Mouse (Mus musculus): ENCODE measurements around the gene Wdr18.

Wdr18 gene

DNA sequence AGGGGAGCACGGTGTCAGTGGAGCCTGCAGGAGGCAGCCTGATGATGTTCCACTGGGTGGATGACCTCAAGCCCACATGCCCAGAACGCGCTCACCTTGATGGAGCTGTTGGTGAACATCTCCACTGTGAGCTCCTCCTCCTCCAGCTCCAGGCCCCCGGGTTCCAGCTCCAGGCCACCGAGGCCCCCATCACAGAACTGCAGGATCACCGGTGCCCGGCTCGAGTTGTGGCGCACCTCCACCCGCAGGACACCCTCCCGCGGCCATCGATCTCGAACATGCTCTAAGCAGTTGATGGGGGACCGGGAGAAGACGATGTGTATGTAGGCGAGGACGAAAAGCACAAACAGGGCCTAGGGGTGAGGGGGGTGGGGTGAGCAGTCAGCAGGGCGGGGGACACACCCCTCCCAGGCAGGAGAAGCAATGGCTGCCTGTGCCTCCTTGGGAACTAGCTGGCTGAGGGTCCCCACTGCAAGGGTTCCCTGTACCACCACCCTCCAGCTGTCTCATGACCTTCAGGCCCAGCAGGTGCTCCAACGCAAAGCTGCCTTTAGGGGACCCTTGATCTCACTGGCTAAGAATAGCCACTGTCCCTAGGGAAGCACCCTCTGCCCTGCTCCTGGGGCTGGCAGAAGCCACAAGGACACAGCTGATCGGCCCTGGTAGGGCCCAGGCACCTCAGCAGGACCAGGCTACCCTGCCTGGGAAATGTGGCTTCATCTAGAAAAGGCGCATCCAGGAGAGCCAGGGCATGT is 19.6 kb downstream of the Wdr18 start:
- no peak for DNase-seq

DNA sequence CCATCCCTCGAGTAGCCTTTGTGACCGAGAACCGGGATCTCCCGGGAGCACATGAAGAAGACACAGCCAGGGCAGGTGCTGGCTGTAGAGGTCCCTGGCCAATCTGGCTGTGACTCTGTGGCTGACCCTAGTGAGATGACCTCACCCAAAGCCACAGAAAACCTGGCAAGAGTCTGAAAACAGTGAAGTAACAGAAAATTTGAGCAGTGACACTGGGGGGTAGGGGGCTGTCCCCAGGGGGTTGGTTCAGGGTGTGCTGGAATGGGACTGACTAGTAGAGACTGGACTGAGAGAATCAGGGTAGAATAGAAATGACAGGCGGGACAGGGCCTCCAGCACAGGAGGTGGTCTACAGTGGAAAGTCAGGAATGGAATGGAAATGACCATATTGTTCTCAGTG is 23.3 kb downstream of the Wdr18 start:
- DNase-seq: no peak

DNA sequence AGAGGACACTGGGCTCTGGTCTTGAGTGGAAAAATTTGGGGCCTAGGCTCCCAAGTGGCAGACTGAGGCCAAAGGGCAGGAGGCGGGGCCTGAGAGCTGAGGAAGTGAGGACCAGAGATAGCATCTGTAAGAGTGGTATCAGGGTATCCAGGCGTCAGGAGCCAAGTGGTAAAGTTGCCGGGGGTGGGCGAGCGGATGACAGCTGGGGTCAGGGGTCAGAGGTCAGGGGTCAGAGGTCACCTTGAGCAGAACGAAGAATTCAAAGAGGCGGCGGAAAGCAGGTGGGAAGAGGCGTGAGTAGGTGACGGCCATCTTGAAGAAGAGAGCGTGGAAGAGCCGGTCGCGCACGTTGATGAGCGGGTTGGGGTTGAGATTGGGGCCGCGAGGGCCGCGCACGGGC is 23.7 kb downstream of the Wdr18 start:
- DNase-seq: peak; percentile 90

DNA sequence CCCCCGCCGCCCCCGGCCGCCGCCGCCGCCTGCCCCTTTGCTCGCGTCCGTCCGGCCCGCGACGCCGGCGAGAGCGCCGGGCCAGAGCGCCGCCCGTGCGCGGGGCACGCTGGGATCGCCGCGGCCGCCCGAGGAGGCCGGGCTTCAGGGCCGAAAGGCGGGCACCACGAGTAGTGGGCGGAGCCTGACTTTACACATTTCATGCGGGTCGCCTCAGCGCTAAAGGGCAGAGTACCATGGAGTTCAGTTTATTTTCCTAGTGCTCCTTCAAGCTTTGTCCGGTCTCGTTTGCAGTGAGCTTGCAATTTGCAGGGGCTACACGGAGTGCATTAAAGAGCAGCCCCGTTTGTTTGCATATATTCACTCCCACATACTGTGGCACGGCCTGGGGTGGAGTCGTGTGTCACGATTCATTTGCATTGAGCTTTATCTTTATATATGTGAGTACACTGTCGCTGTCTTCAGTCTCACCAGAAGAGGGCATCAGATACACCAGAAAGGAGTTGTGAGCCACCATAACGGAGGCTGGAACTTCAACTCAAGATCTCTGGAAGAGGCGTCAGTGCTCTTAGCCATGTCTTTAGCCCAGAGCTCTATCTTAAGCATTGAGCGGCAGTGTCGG is 24.4 kb downstream of the Wdr18 start, which contains the start of gene Tmem259:
Gene Tmem259, minus strand, starts transcription at position 136 of the 622 bp plus-strand sequence.
- peak; percentile 89 for DNase-seq

DNA sequence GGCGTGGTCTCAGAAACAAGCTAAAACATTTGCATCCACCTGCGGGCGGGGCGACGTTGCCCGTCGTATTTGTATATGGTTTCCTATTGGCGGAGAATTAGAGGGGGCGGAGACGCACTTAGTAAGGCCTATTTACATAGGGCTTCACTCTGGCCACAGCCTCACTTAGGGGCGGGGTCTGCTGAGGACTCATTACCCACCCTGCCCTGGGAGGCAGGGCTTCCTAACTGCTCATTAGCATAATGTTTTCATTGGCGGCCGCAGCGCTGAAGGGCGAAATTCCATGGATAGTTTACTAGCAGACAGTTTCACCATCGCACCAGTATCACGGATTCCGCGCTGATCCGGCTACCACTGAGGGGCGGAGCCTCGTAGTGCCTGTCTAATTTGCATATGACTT is 24.9 kb downstream of the Wdr18 start:
- peak; percentile 99 for DNase-seq

DNA sequence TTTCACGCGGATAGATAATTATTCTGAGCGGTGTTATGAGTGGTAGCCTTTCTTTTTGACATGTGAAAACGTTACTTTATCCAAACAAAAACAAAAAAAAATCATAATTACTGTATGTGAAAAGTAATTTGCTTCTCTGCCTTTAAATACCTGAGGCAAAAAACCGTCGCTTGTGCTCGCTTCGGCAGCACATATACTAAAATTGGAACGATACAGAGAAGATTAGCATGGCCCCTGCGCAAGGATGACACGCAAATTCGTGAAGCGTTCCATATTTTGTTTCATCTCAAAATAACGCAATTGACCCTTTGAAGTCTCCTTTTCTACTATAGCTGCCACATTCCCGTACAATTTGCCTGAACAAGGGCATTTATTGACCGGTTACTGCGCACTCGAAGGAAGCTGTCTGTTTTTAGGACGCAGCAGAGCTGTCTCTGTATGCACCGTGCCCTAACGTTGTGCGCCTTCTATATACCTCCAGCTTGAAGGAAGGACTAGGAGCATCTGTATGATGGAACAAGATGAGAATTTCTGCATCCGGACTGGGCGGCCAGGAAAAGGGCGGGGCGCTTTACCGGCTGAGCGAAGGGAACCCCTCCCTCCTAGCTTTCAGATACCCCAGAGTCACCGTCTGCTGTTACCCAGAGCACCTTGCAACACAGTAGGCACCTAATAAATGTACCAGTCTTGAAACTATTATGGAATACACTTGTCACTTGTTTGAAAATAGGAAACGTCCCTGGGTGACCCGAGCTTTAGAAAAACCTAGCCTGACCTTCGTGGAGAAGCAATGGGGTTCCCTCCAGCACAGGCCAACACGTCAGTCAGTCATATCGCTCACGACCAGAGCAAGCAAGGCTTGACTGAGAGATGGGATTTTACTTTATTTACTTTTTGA is 25.6 kb downstream of the Wdr18 start:
- peak; percentile 88 for DNase-seq

DNA sequence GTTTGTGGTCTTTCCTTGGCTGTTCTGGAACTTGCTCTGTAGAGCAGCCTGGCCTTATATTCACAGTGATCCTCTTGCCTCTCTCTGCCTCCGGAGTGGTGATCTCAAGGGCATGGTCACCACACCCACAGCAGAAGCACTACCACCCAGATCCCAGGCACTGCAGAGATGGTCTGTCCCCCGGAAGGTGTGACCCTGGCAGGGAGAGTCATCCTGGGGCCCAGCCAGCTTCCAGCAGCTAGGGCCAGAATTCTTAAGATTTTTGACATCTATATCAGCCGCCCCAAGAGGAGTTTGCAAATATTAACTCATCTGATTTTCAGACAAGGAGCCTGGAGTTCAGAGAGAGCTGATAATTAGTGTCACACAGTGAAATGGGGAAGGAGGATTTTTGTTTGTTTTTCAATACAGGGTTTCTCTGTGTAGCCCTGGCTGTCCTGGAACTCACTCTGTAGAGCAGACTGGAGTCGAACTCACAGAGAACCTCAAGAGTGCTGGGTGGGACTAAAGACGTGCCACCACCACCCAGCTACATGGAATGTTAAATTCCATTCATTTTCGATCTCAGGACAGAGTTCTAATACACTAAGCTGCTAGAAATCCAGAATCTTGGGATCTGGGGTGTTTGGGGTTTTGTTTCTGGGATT is 26.4 kb downstream of the Wdr18 start:
- DNase-seq: peak; percentile 79

DNA sequence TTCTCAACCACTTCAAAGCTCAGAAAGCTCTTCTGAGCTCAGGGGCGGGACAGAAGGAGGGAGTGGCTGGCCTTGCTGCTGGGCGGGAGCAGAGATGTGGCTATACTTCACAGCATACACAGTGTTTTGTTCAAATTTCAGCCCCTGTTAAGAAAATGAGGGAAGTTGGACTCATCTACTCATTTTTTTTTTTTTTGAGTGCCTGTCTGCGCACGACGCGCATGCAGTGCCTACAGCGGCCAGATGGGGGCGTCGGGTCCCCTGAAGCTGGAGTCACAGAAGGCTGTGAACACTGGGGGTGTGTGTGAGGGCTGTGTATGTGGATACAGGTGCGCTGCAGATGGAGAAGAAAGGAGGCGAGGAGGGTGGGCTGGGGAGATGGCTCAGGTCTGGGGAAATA is 27.0 kb downstream of the Wdr18 start:
- DNase-seq: peak; percentile 87

DNA sequence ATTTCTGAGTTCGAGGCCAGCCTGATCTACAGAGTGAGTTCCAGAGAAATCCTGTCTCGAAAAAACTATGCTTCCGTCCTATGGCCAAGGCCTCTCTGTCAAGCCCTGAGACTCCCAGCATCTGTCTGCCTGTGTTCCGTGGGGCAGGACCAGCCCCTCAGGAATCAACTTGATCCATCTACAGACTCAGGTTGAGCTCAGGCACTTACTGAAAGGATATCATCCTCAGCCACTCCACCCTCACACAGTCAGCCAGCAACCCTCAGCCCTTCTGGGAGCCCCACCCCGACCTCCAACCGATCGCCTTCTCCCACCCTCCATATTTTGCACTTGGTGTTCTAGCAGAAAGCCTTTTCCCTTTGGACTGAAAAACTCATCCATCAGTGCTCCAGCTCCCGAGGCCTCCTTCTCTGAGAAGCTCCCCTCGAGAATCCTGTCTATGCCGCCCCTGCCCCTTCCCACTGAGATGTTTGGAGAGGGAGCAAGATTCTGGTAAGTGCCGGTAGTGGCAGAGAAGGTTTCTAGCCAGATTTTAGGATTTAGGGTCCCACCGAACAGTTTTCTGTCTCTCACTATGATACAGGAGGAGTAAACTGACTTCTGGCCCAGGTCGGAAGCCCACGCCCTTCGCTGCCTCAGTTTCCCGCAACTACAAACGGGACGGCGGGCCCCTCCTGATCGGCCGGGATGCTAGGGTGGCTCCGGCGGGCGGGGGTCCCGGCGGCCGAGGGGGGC is 28.0 kb downstream of the Wdr18 start:
- no peak for DNase-seq

DNA sequence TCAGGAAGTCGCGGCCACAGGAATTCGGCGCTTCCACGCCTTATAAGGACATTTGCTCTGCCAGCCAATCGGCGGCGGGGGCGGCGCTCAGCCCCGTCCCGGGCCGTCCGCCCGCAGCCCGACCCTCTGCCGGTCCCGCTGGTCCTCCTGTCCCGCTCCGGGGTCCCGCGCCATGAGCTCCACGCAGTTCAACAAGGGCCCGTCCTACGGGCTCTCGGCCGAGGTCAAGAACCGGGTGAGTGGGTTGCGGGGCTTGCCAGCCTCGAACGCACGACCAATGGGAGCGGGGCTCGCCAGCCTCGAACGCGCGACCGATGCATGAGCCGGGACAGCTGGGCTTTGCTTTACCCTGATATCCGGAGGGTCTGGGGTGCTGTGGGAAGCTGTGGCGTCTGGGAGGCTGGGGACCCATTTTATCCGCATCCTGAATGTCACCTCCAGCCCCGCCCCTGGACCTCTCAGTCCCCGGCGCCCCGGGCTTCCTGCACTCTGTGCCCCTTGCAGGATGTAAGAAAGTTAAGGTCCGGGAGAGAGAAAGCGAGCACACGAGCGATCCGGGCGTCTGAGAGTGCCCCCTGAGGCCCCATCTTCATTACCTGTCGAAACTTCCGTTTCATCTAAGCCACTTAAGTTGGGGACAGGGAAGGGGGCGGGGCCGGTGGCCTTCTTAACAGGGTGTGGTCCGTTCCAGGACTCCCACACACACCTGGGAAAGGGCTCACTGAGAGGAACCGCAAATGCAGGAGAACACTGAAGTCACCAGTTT is 28.7 kb downstream of the Wdr18 start, which contains the start of gene Cnn2:
Gene Cnn2, plus strand, starts transcription at position 79 of the 766 bp plus-strand sequence.
- DNase-seq: no peak

DNA sequence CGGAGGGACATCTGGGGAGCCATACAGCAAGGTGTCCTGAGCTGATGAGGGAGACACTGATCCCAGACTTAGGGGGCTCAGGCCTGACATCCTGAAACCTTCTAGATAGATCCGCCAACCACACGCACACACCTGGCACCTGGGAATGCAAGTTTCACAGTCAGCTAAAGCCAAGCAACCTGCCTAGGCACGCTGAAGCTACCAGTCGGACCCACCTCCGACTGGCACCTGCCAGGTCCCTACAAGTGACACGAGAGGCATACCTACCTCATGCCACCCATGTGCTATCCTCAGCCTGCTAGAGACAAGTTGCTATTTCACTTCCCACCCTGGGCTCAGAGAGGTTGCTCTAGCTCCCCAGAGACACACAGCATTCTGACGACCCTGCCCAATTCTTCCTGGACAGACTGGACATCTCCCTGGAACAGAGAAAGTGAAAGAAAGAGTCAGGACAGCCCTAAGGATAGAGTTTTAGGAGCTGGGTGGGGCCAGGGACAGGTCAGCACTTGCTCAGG is 29.4 kb downstream of the Wdr18 start:
- no peak for DNase-seq

DNA sequence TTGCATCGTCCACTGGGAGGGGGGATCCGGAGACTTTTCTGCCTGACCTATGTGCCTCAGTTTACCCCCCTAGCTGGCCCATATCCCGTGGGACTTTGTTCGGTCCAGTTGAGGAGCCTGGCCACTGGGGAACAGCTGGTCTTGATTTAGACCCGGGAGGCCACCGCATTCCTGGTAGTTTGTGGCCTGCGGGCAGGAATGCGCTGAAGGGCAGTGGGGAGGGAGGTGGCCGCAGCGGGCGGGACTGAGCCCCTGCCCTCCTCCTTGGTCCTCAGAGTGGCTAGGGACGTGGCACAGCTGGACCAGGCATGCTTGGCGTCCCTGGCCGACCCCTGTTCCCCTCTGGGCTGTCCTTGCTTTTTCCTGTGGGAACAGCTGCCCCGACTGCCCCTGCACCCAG is 29.9 kb downstream of the Wdr18 start:
- no peak for DNase-seq

DNA sequence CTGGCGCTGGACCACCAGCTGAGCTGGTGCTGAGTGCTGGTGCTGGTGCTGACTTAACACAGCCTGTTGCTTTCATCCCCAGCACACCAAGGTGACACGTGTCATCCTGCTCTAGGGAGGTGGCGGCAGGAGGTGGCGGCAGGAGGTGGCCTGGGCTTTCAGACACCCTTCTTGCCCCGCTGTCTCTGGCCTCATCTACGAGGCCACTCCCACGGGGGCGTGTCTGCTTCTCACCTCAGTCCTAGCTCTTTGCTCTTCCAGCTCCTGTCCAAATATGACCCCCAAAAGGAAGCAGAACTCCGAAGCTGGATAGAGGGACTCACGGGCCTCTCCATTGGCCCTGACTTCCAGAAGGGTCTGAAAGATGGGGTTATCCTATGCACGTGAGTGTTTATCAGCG is 31.1 kb downstream of the Wdr18 start:
- no peak for DNase-seq

DNA sequence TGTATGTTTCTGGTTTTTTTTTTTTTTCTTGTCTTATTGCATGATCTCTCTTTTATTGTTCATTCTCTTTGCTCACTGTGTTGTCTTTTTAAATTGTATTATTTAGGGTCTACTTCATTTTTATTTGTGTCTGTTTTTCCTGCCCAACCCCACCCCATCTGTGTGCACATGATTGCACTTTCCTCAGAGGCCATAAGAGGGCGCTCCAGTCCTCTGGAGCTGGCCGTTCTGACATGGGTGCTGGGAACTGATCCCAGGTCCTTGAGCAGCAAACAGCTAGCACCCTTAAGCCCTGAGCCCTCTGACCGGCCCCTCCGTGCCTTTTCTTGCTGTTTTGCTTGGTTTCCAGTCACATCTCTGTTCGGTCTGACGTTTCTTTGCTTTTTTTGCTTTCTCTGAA is 31.6 kb downstream of the Wdr18 start:
- DNase-seq: no peak

DNA sequence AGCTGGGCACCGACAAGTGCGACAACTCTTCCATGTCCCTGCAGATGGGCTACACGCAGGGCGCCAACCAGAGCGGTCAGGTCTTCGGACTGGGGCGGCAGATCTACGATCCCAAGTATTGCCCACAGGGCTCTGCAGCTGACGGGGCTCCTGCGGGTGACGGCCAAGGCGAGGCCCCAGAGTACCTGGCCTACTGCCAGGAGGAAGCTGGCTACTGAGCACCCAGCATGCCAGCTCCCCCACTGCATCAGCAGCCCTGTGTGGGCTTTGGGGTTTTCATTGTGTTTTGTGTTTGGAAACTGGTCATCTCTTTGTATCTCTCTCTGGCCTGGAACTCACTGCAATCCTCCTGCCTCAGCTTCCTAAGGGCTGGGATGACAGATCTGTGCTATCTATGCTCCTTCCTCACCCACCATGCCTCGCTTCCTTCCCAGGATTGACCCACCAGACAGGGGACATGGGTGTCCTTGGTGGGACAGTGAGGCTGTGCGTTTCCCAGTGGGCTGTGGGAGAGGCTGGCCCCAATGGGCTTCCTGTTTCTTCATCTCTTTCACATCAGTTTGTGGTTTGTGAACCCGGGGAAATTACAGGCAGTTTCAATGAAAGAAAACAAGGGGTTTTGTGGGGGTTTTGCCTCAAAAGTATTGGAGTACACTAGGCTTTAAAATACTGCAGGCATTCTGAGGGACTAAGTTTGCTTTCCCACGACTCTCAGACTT is 34.6 kb downstream of the Wdr18 start:
- DNase-seq: no peak

DNA sequence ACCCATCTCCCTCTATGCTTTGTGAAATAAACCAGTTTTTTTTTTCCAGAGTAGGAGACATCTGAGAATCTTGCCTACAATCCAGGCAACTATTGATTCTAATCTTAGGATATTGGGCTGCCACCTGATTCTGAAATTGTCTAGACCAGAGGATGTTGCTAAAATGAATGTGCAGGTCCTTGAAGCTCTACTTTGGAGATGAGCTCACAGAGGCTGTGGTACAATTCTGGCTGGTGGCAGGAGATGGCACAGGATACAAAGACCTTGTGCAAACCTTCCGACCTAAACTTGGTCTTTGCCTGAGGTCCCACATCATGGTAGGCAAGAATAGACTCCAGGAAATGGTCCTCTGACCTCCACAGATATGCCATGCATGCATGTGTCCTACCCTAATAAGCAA is 35.7 kb downstream of the Wdr18 start:
- no peak for DNase-seq

DNA sequence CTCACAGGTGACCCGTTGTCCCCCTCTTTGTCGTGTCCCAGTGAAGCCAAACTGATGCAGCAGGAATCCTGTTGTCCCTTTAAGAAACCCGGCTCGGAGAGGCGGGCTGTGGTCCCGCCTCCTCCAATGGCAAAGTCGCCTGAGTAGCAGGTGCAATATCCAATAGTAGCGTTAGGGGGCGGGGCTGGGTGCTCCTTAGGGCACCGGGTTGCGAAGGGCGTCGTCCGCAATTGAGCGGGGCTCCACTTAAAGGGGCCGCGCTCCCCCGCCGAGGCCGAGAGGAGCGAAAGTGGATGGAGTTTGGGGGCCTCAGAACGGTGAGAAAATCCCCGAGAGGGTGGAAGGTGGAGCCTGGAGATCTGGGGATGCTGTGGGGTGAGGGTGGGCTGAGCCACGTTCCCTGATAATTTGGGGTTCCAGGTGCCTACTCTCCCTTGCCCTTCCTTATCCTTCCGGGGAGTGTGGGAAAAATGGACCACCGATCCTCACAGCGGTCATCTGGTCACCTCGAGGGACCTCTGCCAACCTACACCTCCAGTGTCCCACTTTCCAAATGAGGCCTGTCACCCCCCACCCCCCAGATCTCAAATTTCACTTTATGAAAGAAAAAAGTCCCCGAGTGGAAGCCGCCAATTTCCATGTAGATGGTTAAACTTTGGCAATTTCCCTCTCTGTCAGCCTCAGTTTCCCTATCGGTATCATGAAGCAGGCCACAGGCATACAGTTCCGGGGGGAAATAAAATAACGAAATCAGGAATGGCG is 36.5 kb downstream of the Wdr18 start, which contains the start of gene Abca7:
Gene Abca7, plus strand, starts transcription at position 223 of the 762 bp plus-strand sequence.
- peak; percentile 95 for DNase-seq

DNA sequence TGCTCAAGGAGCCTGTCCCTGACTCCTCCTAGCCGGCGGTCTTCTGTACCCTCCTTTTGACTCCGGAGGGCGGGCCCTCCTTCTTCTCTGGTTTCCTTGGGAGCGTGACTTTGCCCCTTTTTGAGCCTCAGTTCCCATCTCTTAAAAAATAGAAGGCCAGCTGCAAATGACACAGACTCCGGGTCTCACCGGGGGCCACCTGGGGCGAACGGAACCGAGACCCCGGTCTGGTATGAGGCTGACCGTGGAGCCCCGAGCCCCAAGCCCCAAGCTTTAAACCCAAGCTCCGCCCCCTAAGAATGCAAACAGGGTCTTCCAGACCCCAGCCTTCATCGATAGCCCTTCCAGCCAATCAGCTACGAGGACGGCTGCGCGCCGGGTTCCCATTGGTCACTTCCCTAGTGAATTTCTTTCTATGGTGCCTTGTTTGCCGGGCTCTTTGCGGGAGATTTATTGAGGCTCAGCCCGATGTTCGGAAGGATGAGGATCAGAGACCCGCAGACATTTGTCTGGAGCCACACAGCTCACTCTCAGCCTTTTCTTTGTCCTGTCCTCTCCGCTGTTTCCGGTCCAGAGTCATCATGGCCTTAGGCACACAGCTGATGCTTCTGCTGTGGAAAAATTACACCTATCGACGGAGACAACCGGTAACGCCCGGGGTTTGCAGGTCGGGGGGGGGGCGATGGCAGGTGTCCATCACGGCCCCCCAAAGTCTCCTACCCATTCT is 37.2 kb downstream of the Wdr18 start:
- peak; percentile 86 for DNase-seq

DNA sequence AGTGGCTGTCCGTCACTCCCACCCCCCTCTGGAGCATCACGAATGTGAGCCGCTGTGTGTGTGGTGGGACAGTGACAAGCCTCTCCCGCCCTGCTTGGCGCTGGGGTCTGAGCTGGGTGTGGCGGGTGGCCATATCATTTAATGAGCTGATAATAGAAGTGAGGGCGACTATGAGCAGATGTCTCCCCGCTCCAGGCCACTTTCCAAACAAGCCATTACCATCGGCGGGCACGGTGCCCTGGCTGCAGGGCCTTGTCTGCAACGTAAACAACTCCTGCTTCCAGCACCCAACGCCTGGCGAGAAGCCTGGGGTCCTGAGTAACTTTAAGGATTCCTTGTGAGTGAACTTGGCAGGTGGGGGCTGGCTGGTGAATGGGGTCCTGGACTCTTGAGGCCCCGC is 37.9 kb downstream of the Wdr18 start:
- DNase-seq: peak; percentile 85

Data from cerebellum, adult 9-11 months (tissue).